In genomic region chr12:21111116-21111475, GRCm38 (mm10) we compare ENCODE assay signal across 8 mouse cellular contexts.
DNase-seq lines count a peak whose midpoint lies in the region; ATAC-seq lines count a peak whose summit lies in the region.
"Not testable (repeated sequence)": the region's sequence is repeated elsewhere in the genome, so short reads cannot be mapped to it uniquely, and the experiment has no call there.

No protein-coding gene starts in this region.

- peak overlapping the region; percentile 92 for H3K27ac ChIP-seq in forebrain, embryonic 15.5 days (replicated peaks)
- peak overlapping the region; percentile 83 for H3K27ac ChIP-seq in hindbrain, embryonic 11.5 days (ENCODE audit: low read depth, low read length)
- H3K27ac ChIP-seq in kidney, embryonic 15.5 days, result peak overlapping the region; percentile 80
- not testable (repeated sequence) for H3K27ac ChIP-seq in liver, embryonic 15.5 days (replicated peaks); stomach, embryonic 15.5 days
- H3K27ac ChIP-seq in midbrain, embryonic 14.5 days (replicated peaks; ENCODE audit: low read depth, low read length), result peak overlapping the region; percentile 87

- peak overlapping the region; percentile 86 for H3K9ac ChIP-seq in forebrain, embryonic 15.5 days (replicated peaks)
- H3K9ac ChIP-seq in hindbrain, embryonic 11.5 days (ENCODE audit: low read depth, low read length), result peak overlapping the region; percentile 81
- H3K9ac ChIP-seq in kidney, embryonic 15.5 days, result peak overlapping the region; percentile 81
- peak overlapping the region; percentile 51; the same call in 1 of the 2 replicates for H3K9ac ChIP-seq in liver, embryonic 15.5 days
- H3K9ac ChIP-seq in midbrain, embryonic 14.5 days (replicated peaks; ENCODE audit: low read length), result peak overlapping the region; percentile 80
- not testable (repeated sequence) for H3K9ac ChIP-seq in stomach, embryonic 15.5 days

- not testable (repeated sequence) for H3K27me3 ChIP-seq in forebrain, embryonic 15.5 days; hindbrain, embryonic 11.5 days (ENCODE audit: control insufficient read depth, insufficient read depth, low read length); kidney, embryonic 15.5 days; midbrain, embryonic 14.5 days (ENCODE audit: control insufficient read depth, insufficient read depth, low read length); stomach, embryonic 15.5 days (replicated peaks)
- peaks cover 26% of the 10 kb centered on the region for H3K27me3 ChIP-seq in liver, embryonic 15.5 days

- peak overlapping the region; percentile 90 for H3K4me3 ChIP-seq in forebrain, embryonic 15.5 days
- peak overlapping the region; percentile 79 for H3K4me3 ChIP-seq in hindbrain, embryonic 11.5 days (ENCODE audit: low read depth, low read length)
- peak overlapping the region; percentile 87 for H3K4me3 ChIP-seq in kidney, embryonic 15.5 days (replicated peaks)
- peak overlapping the region; percentile 67 for H3K4me3 ChIP-seq in liver, embryonic 15.5 days (replicated peaks)
- H3K4me3 ChIP-seq in midbrain, embryonic 14.5 days (replicated peaks; ENCODE audit: low read depth, low read length), result peak overlapping the region; percentile 73
- H3K4me3 ChIP-seq in stomach, embryonic 15.5 days (replicated peaks), result peak overlapping the region; percentile 88

- not testable (repeated sequence) for H3K9me3 ChIP-seq in forebrain, embryonic 15.5 days; hindbrain, embryonic 11.5 days (ENCODE audit: control insufficient read depth, low read length); kidney, embryonic 15.5 days (replicated peaks); liver, embryonic 15.5 days (replicated peaks); midbrain, embryonic 14.5 days (ENCODE audit: control insufficient read depth, low read length); stomach, embryonic 15.5 days

- not testable (repeated sequence) for H3K4me1 ChIP-seq in forebrain, embryonic 15.5 days; hindbrain, embryonic 11.5 days (replicated peaks; ENCODE audit: control insufficient read depth, insufficient read depth, low read length); kidney, embryonic 15.5 days; midbrain, embryonic 14.5 days (ENCODE audit: control insufficient read depth, insufficient read depth, low read length); stomach, embryonic 15.5 days
- peaks cover 16% of the 10 kb centered on the region; the same call in 1 of the 2 replicates for H3K4me1 ChIP-seq in liver, embryonic 15.5 days (replicated peaks)

- WGBS in forebrain, embryonic 15.5 days, result 4% methylated on average over 8 of the region's 8 CpGs
- WGBS in hindbrain, embryonic 11.5 days, result 3% methylated on average over 8 of the region's 8 CpGs
- WGBS in kidney, embryonic 15.5 days, result 2% methylated on average over 8 of the region's 8 CpGs
- WGBS in liver, embryonic 15.5 days (ENCODE audit: insufficient replicate concordance), result under 1% methylated on average over 8 of the region's 8 CpGs
- 4% methylated on average over 8 of the region's 8 CpGs for WGBS in midbrain, embryonic 14.5 days
- 4% methylated on average over 8 of the region's 8 CpGs for WGBS in stomach, embryonic 15.5 days

- peak; percentile 49 for DNase-seq in ES-CJ7 (ENCODE audit: low read depth, low spot score)
- DNase-seq in embryo, embryonic 10.5 days (ENCODE audit: low spot score), result peak; percentile 33
- DNase-seq in hindbrain, embryonic 11.5 days (ENCODE audit: low spot score); midbrain, embryonic 14.5 days: not testable (repeated sequence)

- not testable (repeated sequence) for H3K36me3 ChIP-seq in forebrain, embryonic 15.5 days; hindbrain, embryonic 11.5 days (ENCODE audit: control insufficient read depth, insufficient read depth, low read length); kidney, embryonic 15.5 days; liver, embryonic 15.5 days (replicated peaks); midbrain, embryonic 14.5 days (ENCODE audit: control insufficient read depth, insufficient read depth, low read length); stomach, embryonic 15.5 days

- ATAC-seq in forebrain, embryonic 15.5 days (replicated peaks), result peak; percentile 83
- peak; percentile 83 for ATAC-seq in hindbrain, embryonic 11.5 days (ENCODE audit: low FRiP score)
- ATAC-seq in kidney, embryonic 15.5 days (replicated peaks; ENCODE audit: low FRiP score), result peak; percentile 71
- ATAC-seq in liver, embryonic 15.5 days (ENCODE audit: insufficient read depth), result peak; percentile 69
- ATAC-seq in midbrain, embryonic 14.5 days (ENCODE audit: low FRiP score, low TSS enrichment), result peak; percentile 73
- ATAC-seq in stomach, embryonic 15.5 days (ENCODE audit: insufficient read depth, low FRiP score, low read depth), result peak; percentile 65

- peak overlapping the region; percentile 82 for H3K4me2 ChIP-seq in forebrain, embryonic 15.5 days (replicated peaks)
- H3K4me2 ChIP-seq in hindbrain, embryonic 11.5 days (replicated peaks; ENCODE audit: low read depth, low read length), result peak overlapping the region; percentile 63
- H3K4me2 ChIP-seq in kidney, embryonic 15.5 days, result peak overlapping the region; percentile 92
- peak overlapping the region; percentile 94 for H3K4me2 ChIP-seq in liver, embryonic 15.5 days
- H3K4me2 ChIP-seq in midbrain, embryonic 14.5 days (ENCODE audit: low read length), result peak overlapping the region; percentile 66
- peak overlapping the region; percentile 89 for H3K4me2 ChIP-seq in stomach, embryonic 15.5 days
